Mouse (Mus musculus): Measurements from ENCODE around the gene Opn1sw.
"Not testable (repeated sequence)": the region's sequence is repeated elsewhere in the genome, so short reads cannot be mapped to it uniquely, and the experiment has no call there.

Opn1sw gene

GRCm38 (mm10) chr6:29396714-29397540 lies 8.7 kb upstream of the Opn1sw start:
- in situ Hi-C loops (cut with MboI; ENCODE audit: low sequenced_read_pairs), result no loop called here

- in situ Hi-C loops (cut with MboI; ENCODE audit: low sequenced_read_pairs), result no loop called here
These were observed 7.8 kb upstream of the Opn1sw start, which contains the start of gene Ccdc136 for GRCm38 (mm10) chr6:29395910-29396713. Gene Ccdc136 (plus strand): TSS chr6:29396309.

- in situ Hi-C loops (cut with MboI; ENCODE audit: low sequenced_read_pairs), result no loop called here
These were observed 6.0 kb upstream of the Opn1sw start for GRCm38 (mm10) chr6:29394286-29394685.

- in situ Hi-C loops (cut with MboI; ENCODE audit: low sequenced_read_pairs), result no loop called here
These were observed 3.5 kb upstream of the Opn1sw start for GRCm38 (mm10) chr6:29391802-29392201.

GRCm38 (mm10) chr6:29391241-29391640 lies 3.0 kb upstream of the Opn1sw start:
- in situ Hi-C loops (cut with MboI; ENCODE audit: low sequenced_read_pairs), result not testable (repeated sequence)

GRCm38 (mm10) chr6:29390500-29390899 lies 2.2 kb upstream of the Opn1sw start:
- in situ Hi-C loops (cut with MboI; ENCODE audit: low sequenced_read_pairs), result not testable (repeated sequence)

- in situ Hi-C loops (cut with MboI; ENCODE audit: low sequenced_read_pairs), result no loop called here
These were observed 1.2 kb upstream of the Opn1sw start for GRCm38 (mm10) chr6:29389425-29389824.

GRCm38 (mm10) chr6:29388606-29389080 lies 375 bp upstream of the Opn1sw start:
- in situ Hi-C loops (cut with MboI; ENCODE audit: low sequenced_read_pairs), result no loop called here

GRCm38 (mm10) chr6:29382442-29382841 lies 5.8 kb downstream of the Opn1sw start:
- in situ Hi-C loops (cut with MboI; ENCODE audit: low sequenced_read_pairs), result no loop called here

- in situ Hi-C loops (cut with MboI; ENCODE audit: low sequenced_read_pairs), result no loop called here
These were observed 8.3 kb downstream of the Opn1sw start for GRCm38 (mm10) chr6:29379954-29380353.

- in situ Hi-C loops (cut with MboI; ENCODE audit: low sequenced_read_pairs), result no loop called here
These were observed 9.6 kb downstream of the Opn1sw start for GRCm38 (mm10) chr6:29378678-29379077.

GRCm38 (mm10) chr6:29377386-29377785 lies 10.9 kb downstream of the Opn1sw start:
- in situ Hi-C loops (cut with MboI; ENCODE audit: low sequenced_read_pairs), result no loop called here

GRCm38 (mm10) chr6:29365277-29365676 lies 23.0 kb downstream of the Opn1sw start:
- in situ Hi-C loops (cut with MboI; ENCODE audit: low sequenced_read_pairs), result no loop called here

- in situ Hi-C loops (cut with MboI; ENCODE audit: low sequenced_read_pairs), result no loop called here
These were observed 25.1 kb downstream of the Opn1sw start for GRCm38 (mm10) chr6:29363129-29363515.

GRCm38 (mm10) chr6:29362246-29363128 lies 25.8 kb downstream of the Opn1sw start:
- in situ Hi-C loops (cut with MboI; ENCODE audit: low sequenced_read_pairs), result no loop called here

- in situ Hi-C loops (cut with MboI; ENCODE audit: low sequenced_read_pairs), result no loop called here
These were observed 28.1 kb downstream of the Opn1sw start for GRCm38 (mm10) chr6:29360211-29360610.

GRCm38 (mm10) chr6:29359386-29359785 lies 28.9 kb downstream of the Opn1sw start:
- in situ Hi-C loops (cut with MboI; ENCODE audit: low sequenced_read_pairs), result no loop called here

- in situ Hi-C loops (cut with MboI; ENCODE audit: low sequenced_read_pairs), result no loop called here
These were observed 35.5 kb downstream of the Opn1sw start for GRCm38 (mm10) chr6:29352816-29353215.

GRCm38 (mm10) chr6:29351613-29352012 lies 36.7 kb downstream of the Opn1sw start:
- in situ Hi-C loops (cut with MboI; ENCODE audit: low sequenced_read_pairs), result no loop called here

- in situ Hi-C loops (cut with MboI; ENCODE audit: low sequenced_read_pairs), result no loop called here
These were observed 39.9 kb downstream of the Opn1sw start for GRCm38 (mm10) chr6:29348371-29348724.
